Mouse (Mus musculus): Measurements from ENCODE around the gene Hnrnpf. TPM values are rescaled to one million over a fixed set of nuclear protein-coding genes. Genes with fewer than 3 reads are reported as not detected.
A peak's percentile ranks its signal among the peaks of the same experiment; 100 is the strongest.
"Not testable (repeated sequence)": the region's sequence is repeated elsewhere in the genome, so short reads cannot be mapped to it uniquely, and the experiment has no call there.

The Hnrnpf gene
- 100 to 1,000 TPM; 193 to 194 TPM for total RNA-seq (2021)
- long read RNA-seq, experiment 1, transcript Hnrnpf-201 (4 exons, 2,147 nt) = minor isoform, 37 of 177 reads
- long read RNA-seq, experiment 1, transcript Hnrnpf-209 (3 exons, 2,280 nt) = minor isoform, 24 of 177 reads
- long read RNA-seq, experiment 1, transcript Hnrnpf-210 (1 exons, 1,922 nt) = minor isoform, 11 of 177 reads
- long read RNA-seq, experiment 1, transcript Hnrnpf-208 (4 exons, 956 nt) = major isoform, 51 of 177 reads
- long read RNA-seq, experiment 1, partial matches to known transcripts = 48 of 177 reads
- long read RNA-seq, experiment 1, other reads (novel, unspliced or antisense) = 5 of 177 reads
- long read RNA-seq, experiment 2, transcript Hnrnpf-210 (1 exons, 1,922 nt) = minor isoform, 9 of 91 reads
- long read RNA-seq, experiment 2, transcript Hnrnpf-201 (4 exons, 2,147 nt) = minor isoform, 14 of 91 reads
- long read RNA-seq, experiment 2, transcript Hnrnpf-208 (4 exons, 956 nt) = major isoform, 23 of 91 reads
- long read RNA-seq, experiment 2, transcript Hnrnpf-209 (3 exons, 2,280 nt) = minor isoform, 12 of 91 reads
- long read RNA-seq, experiment 2, partial matches to known transcripts = 25 of 91 reads
- long read RNA-seq, experiment 2, other reads (novel, unspliced or antisense) = 7 of 91 reads

DNA sequence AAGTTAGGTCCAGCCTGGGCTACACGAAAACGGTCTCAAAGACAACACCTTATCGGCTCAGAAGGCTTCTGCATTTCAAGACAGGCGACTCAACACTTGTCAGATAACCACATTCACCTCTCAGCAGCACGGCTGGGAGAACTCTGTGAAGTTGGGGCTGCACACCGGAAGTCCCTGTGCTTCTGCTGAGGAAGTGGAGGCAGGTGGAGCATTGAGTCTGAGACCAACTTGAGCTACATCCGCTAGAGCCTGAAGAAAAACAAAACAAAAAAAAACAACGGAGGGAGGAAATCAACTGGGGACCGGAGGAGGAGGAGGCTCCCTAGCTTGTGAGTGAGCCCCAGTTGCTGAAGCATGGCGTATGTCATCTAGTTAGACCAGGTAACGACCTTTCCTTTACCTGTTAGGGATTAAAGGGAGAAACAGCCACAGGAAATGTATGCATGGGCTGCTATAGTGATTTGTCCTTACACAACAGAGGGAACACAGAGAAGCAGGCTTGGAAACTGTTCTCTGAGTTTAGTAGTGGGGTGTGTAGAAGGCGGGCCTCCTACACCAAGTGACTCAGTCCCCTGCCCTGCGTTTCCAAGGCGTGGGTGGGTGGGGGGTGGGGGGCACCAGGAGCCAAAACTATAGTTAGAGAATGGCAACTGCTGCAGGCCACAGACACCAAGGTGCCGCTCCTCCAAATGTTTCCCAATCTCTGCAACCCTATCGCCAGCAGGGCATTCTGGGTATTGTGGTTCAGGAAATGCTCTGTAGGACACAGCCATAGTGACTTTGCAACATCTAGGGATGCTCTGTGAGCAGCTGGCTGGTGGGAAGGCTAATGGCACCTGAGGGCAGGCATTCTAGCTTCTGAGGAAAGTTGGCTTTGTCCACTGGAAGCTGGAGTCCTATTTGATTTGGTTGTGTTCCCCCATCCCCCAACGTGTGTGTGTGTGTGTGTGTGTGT, at the start of gene Hnrnpf:
Gene Hnrnpf, plus strand, starts transcription at position 199 of the 955 bp plus-strand sequence.
- DNase-seq = peak in 1 of 2 experiments; percentile 36

DNA sequence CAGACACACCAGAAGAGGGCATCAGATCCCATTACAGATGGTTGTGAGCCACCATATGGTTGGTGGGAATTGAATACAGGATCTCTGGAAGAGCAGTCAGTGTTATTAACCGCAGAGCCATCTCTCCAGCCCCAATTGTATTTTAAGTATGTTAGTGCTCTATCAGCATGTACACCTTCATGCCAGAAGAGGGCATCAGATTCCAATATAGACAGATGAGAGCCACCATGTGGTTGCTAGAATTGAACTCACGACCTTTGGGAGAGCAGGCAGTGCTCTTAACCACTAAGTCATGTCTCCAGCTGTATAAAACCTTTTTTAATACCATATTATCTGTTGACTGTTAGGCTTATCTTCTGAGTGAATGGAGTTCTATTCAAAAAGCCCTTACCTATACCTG, 48.4 kb upstream of the Hnrnpf start:
- DNase-seq = no peak

DNA sequence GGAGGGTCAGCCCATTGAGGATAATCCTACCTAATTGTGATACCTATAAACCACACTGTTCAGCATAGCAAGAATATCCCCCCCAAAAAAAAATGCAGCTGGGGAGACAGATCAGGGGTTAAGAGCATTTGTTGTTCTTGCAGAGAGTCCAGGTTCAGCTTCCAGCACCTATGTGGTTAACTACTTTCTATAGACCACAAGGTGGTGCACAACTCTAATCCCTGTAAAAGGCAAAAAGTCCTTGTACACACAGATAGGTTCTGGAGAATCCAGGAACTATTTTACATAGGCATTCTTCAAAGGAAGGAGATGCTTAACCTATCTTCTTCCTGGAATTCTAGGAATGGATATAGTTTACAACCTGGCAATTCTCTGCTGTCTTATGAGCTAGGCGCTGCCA, 42.1 kb upstream of the Hnrnpf start:
- DNase-seq = no peak

DNA sequence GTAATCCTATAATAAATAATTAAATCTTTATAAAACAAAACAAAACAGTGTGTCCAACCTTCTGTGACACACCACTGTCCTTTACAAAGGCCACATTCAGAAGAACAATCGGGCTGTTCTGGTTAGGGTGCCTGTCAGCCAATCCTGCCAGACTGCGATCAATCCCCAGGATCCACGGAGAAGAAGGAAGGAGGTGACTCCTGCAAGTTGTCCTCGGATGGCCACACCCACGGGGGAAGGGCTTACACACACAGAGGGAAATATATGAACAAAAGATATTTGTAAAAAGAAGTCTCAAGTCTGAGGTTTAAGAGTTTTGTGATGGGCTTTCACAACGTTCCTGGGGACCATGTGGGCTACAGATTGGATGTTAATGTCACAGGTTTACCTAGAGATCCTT, 38.3 kb upstream of the Hnrnpf start, which contains the start of gene Zfp239:
Gene Zfp239, plus strand, starts transcription at position 253 of the 400 bp plus-strand sequence.
- DNase-seq = no peak

DNA sequence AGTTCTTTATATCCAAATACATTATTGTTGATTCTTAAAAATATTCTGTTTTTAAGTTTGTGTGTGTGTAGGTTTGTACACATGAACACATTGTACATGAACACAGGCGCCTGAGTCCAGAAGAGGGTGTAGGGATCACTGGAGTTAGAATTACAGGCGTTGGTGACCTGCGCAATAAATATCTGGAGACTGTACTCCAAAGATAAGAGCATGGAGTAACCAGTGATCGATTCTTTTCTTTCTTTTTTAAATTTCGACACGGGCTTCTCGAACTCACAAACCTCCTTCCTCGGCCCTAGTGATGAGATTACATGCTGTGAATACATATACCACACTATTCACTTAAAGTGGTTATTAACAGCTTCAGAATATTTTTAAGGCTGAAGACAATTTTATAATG, 37.7 kb upstream of the Hnrnpf start:
- no peak for DNase-seq

DNA sequence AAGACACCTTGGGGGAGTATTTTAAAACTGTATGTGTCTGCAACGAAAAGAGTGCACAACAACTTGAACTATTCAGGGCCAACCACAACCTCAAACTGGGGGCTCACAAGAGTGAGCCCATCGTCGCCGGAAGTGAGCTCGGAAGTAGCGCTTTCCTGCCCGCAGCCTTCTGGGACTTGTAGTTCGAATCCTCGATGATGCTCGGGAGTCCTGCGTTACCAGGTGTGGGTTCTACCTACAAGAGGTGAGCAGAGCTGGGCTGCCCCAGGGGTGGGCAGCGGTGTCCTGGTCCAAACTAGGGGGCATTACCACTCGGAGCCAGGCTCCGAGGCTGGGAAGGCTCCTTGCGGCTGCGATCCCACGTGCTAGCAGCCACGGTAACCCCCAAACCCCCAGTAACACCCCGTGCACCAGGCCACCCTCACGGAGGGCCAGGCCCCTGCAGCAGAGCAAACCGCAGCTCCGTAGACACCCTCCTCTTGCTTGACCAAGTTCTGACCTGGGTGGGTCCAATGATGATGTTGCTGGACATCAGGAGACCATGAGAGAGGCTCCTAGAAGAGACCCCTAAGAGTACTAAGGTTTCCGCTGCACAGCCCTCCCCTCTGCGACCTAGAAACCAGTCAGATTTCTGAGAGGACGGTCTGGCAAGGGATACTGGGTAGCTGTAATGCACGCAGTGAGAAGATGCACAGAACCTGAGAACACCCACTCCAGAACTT, 37.1 kb upstream of the Hnrnpf start:
- DNase-seq = peak; percentile 50 to 67

DNA sequence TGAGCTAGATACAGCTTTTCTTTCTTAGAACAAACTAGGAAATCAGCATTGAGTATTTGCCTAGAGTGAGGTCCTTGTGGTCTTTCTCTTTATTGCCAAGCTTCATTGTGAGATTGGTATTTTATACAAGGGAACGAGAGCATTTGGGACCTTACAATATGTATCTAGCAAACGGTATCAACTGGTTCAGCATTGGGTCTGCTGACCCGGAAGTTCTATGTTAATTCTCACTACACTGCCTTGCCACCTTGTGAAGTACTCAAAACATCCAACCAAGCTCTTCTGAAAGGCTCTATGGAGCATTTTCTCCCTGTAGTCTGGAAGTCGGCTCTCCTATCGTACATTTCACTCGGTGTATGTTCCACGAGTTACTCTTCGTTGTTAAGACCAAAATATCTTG, 36.4 kb upstream of the Hnrnpf start:
- no peak for DNase-seq

DNA sequence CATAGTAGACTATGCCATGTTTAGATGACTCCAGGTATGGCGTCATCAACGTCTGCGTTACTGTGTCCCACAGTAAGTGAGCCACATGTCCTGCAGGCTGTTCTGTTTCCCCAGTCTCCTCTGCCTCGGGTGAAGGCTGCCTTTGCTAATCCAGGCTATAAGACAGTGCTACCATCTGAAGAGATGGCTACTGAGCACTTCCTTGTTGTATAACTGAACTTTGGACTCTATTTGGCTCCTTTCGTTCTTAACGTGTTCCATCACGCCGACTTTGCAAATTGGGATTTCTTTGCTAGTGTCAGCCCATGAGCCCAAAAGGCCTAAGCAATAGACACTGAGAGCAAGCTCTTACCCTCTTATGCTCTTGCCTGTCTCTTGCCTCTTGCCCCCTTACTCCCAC, 31.9 kb upstream of the Hnrnpf start:
- DNase-seq = no peak

DNA sequence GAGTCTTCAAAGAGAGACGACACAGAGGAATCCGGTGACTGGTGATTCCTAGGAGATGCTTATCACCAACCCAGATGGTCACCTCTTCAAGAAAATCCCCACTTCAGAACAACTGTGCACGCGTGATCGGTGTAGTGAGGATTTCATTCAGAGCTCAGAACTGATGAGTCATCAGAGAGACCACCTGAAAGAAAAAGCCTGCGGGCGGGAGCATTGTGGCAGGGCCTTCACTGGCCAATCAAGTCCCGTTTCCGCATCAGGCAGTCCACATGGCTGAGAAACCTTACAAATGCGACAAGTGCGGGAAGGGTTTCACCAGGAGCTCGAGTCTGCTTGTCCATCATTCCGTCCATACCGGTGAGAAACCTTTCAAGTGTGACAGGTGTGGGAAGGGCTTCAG, 29.1 kb upstream of the Hnrnpf start:
- no peak for DNase-seq

DNA sequence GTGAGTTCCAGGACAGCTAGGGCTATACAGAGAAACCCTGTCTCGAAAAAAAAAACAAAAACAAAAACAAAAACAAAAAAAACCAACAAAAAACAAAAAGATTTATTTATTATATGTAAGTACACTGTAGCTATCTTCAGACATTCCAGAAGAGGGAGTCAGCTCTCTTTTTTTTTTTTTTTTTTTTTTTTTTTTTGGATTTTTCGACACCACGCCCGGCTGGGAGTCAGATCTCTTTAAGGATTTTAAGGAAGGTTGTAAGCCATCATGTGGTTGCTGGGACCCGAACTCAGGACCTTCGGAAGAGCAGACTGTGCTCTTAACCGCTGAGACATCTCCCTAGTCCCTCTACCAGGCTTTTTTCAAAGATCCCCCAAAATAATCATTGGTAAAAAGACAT, 26.7 kb upstream of the Hnrnpf start:
- DNase-seq = not testable (repeated sequence)

DNA sequence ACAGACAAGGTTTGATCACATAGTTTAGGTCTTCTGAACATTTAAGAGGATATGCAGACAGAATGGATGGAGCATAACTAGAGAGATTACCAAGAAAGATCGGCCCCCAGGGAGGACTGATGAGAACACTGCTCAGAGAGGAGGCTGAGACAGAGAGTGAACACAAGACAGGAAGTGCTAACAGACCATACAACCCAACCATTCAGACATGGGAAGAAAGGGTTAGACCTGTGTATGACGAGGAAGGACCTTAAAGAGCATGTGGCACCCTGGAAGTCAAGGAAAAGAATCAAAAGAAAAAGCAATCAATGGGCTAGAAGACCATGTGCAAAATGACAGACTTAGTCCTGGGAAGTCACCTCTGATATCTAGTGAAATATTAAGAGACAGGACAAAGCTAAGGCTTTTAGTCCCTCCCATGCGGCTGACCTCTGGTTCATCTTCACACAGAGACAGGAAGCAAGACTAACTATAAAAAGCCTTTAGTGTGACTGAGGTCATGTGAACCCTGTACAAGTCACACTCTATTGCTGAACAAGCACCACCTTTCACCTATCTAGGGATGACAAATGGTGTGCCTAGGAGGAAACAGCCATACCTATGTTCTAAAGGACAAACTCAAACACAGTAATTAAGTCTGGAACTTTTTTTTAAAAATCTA, 25.4 kb upstream of the Hnrnpf start:
- no peak for DNase-seq

DNA sequence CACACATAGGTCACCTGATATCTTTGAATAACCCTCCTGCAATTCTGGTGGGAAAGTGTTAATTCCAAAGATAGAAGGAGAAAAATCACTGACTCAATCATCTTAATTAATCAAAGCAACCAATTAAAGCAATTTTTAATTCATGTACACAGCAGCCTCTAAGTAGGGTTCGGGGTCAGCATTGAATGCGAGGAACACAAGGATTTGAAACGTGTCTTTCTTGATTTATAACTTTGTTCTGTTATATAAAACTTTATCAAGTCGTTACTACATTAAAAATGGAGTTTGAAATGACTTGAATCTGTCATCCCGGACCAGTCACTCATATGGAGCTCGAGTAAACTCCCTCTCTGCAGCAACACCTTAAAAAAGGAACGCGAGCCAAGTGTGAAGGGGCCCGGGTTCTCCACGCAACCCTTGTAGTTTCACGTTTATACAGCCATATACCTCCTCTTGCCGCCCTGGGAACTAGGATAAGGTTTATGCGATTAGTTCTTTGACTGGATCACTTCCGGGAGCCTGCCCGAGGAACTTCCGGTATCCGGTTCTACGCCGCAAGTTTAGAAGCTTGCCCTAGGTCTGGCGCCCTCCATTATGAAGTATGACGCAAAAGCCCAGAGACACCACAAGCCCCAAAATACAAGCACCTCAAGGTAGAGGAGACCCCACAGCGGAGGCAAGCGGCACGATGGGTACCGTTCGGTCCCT, 21.3 kb upstream of the Hnrnpf start:
- peak in 1 of 2 experiments; percentile 95 for DNase-seq

DNA sequence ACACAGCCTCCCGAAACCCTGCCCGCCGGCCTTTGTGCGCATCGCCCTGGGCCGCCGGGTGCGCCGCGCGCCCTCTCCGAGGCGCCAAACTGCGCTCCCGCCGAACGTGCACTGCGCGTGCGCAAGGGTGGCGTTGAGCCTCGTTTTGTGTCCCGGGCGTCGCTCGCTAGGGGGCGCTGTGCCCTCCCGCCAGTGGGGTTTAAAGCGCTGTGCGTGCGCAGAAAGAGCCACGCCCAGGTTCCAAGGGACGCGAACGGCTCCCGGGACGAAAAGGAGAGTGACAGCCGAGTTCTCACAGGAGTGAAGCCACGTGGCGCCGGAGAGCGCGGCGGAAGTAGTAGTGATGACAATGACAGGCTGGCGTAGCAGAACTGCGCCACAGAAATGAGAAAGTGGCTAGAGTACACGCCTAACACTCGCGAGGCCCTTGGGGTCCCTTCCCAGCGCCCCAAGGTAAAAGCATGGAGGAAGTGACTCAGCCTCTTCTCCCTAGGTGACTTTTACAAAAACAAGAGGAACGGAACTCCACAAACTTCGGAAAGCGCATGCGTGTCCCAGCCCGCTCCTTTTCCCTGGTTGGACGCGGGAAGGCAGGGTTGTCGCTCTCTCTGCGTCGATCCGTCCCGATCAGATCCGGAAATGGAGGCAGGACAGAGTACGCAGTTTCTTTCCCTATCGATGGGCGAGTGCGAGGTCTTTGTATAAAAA, 20.6 kb upstream of the Hnrnpf start:
- DNase-seq = peak; percentile 99 to 100

DNA sequence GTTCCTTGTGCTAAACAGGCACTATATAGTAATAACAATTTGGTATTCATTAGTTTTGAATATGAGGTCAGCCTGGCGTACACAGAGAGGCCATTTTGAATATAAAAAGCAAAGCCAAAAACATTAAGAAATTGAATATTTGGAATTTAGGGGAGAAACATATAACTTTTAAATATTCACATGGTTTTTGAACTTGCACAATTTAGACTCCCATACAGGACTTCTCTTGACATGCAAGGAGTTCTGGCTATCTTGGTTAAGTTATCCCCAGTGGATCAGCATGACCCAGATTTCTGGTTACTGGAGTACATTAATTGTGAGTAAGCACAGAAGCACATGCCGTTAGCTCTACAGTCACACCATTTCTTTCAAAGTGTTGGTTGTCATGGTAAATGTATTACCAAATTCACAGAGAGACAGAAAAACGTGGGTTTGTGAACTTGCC, 19.7 kb upstream of the Hnrnpf start:
- peak; percentile 40 to 43 for DNase-seq

DNA sequence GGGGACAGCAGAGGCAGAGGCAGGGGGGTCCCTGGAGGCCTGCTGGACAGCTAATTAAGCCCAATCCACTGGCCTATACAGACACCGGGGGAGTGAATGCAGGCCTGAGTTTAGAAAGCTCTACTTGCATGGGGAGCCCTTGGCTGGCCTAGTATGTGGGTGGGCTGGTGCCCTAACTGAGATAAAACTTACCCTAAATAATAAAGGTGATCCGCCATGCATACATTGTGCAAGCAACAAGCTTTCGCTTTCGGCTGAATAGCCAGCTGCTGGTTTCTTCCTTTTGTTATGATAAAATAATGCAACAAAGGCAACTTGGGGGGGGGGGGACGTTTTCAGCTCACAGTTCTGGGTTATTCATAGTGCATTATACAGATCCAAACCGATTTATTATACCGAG, 18.9 kb upstream of the Hnrnpf start:
- DNase-seq = no peak

DNA sequence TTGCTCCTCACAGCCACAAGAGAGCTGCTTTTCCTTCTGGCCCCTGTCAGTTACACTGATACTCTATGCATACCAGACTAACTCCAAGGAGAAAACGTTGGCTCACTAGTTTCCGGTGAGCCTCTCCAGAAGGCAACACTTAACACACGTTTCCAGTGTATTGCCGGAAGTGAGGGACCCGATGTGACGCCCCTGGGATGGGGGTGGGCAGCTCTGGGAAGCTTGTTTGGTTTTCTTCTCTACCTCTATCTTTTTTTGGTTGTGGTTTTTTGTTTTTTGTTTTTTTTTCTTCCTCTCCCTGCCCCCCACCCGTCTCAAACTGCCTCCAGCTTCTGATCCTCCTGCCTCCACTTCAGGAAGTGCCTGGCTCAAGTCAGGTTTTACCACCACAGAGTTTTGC, 18.1 kb upstream of the Hnrnpf start:
- DNase-seq = no peak

DNA sequence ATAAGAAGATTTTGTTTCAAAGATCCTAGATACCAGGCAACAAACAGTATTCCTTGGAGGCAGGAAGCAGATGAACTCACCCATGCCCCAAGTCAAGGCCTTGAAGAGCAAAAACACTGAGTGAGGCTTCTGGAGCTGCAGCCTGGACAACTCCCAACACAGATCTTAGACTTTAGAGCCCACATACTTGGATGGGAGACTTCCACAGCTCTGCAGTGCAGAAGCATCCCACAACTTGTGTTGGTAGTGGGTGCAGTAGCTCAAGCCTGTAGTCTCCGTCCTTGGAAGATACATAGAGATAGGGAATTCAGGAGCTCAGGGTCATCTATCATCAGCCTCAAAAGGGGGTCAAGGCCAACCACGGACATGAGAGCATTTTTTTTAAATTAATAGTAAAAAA, 14.2 kb upstream of the Hnrnpf start:
- DNase-seq = no peak

DNA sequence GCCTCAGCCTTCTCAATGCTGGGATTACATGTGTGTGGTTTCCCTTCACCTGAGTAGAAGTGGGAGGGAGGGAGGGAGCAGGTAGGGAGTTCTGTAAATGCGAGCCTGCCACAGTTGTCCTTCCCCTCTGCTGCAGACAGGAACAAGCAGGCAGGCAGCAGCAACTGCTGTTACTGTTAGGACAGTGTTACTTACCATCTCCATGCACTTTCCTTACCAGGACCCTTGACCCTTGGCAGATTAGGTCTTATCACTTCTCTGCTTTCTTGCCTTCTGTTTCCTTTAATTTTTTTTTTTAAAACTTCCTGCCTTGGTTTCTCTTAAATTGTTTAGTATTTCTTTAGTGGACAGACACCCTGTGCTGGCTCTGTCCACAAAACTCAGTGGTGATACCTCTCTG, 12.1 kb upstream of the Hnrnpf start:
- DNase-seq = no peak

DNA sequence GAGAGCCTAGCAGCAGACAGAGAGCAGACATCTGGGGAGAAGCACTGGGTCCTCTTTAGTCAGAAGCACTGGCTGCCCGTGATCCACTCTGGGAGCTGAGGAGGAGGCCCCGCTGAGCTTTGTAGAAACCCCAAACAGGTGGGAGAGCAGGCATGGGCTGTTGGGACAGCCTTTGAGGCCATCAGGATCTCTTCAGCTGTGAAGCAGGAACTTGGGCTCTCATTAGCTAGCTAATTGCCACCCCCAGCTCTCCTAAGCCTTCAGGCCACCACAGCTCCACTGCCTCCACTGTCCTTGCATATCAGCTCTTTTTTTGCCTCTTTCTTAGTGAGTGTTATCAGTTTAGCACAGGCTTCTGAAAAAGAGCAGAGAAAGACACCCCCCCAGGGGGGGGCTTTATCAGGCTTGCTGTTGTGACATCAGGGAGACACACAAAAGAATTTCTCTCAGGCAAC, 11.5 kb upstream of the Hnrnpf start:
- DNase-seq = no peak

DNA sequence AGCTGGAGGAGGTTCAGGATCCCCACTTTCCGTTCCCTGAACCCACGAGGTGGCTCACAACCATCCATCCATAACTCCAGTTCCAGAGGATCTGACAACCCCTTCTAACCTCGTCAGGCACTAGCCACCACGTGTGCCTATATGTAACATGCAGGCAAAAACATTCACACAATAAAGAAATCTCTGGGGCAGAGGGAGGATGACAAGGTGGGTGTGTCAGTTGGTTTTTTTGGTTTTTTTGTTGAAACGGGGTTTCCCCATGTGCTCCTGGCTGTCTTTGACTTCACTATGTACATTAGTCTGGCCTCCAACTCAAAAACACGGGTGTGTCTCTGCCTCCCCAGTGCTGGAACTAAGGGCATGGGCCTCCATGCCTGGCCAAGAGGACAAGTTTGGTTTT, 9.9 kb upstream of the Hnrnpf start:
- no peak for DNase-seq
